In genomic region chr11:101698114-101698513, GRCm38 (mm10) we compare ENCODE assay signal across 22 mouse cellular contexts. TPM values are rescaled to one million over a fixed set of nuclear protein-coding genes. Genes with fewer than 3 reads are reported as not detected.
DNase-seq lines count a peak whose midpoint lies in the region; ATAC-seq and TF ChIP-seq lines count a peak whose summit lies in the region.
"Had no signal": no experiment of that assay in that cellular context is flagged by ENCODE, and none has a peak within 500 bp of the region (broad histone marks: within the 10 kb centered on the region; RNA-seq: fewer than 3 reads in every experiment).

No protein-coding gene starts in this region.

- peaks cover 13% of the 10 kb centered on the region; the same call in 1 of the 2 replicates for H3K4me1 ChIP-seq in kidney, postnatal 0 days (replicated peaks; ENCODE audit: insufficient read depth, low read length)
- peaks cover 33% of the 10 kb centered on the region for H3K4me1 ChIP-seq in kidney, embryonic 15.5 days
- peaks cover 40% of the 10 kb centered on the region for H3K4me1 ChIP-seq in liver, embryonic 15.5 days (replicated peaks)

- no peak overlapping the region for H3K4me3 ChIP-seq in kidney, postnatal 0 days (replicated peaks; ENCODE audit: low read depth, low read length)
- H3K4me3 ChIP-seq in kidney, embryonic 15.5 days (replicated peaks) = no peak overlapping the region
- H3K4me3 ChIP-seq in liver, embryonic 15.5 days (replicated peaks) = no peak overlapping the region
- H3K4me3 ChIP-seq: heart, embryonic 10.5 days; hindbrain, embryonic 12.5 days; limb, embryonic 13.5 days; midbrain, embryonic 10.5 days; stomach, embryonic 15.5 days had no signal

- ATAC-seq in kidney, postnatal 0 days (replicated peaks; ENCODE audit: low FRiP score, low read depth) = no peak
- ATAC-seq in kidney, embryonic 15.5 days (replicated peaks; ENCODE audit: low FRiP score) = no peak
- no peak for ATAC-seq in liver, embryonic 15.5 days (ENCODE audit: insufficient read depth)
- ATAC-seq: activated CD4-positive, CD25-positive, alpha-beta regulatory T cell, adult 4 months had no signal

- H3K27me3 ChIP-seq in kidney, postnatal 0 days (ENCODE audit: insufficient read depth, low read length) = no peaks in the 10 kb centered on the region
- no peaks in the 10 kb centered on the region for H3K27me3 ChIP-seq in kidney, embryonic 15.5 days
- no peaks in the 10 kb centered on the region for H3K27me3 ChIP-seq in liver, embryonic 15.5 days
- H3K27me3 ChIP-seq: hindbrain, embryonic 12.5 days; limb, embryonic 13.5 days; stomach, embryonic 15.5 days had no signal

- no peaks in the 10 kb centered on the region for H3K36me3 ChIP-seq in kidney, postnatal 0 days (ENCODE audit: insufficient read depth, low read length)
- H3K36me3 ChIP-seq in kidney, embryonic 15.5 days = no peaks in the 10 kb centered on the region
- no peaks in the 10 kb centered on the region for H3K36me3 ChIP-seq in liver, embryonic 15.5 days (replicated peaks)
- H3K36me3 ChIP-seq: heart, embryonic 10.5 days; hindbrain, embryonic 12.5 days; limb, embryonic 13.5 days; midbrain, embryonic 10.5 days; stomach, embryonic 15.5 days had no signal

- no peaks in the 10 kb centered on the region for H3K9me3 ChIP-seq in kidney, postnatal 0 days (replicated peaks; ENCODE audit: low read length)
- no peaks in the 10 kb centered on the region for H3K9me3 ChIP-seq in kidney, embryonic 15.5 days (replicated peaks)
- no peaks in the 10 kb centered on the region for H3K9me3 ChIP-seq in liver, embryonic 15.5 days (replicated peaks)
- H3K9me3 ChIP-seq: heart, embryonic 10.5 days; hindbrain, embryonic 12.5 days; limb, embryonic 13.5 days; midbrain, embryonic 10.5 days; stomach, embryonic 15.5 days had no signal

- no peak for DNase-seq in kidney, postnatal 0 days (ENCODE audit: low spot score)
- DNase-seq in ES-CJ7 (ENCODE audit: low read depth, low spot score) = peak; percentile 56
- DNase-seq in ZHBTc4 (ENCODE audit: low read depth, low spot score) = peak; percentile 79
- DNase-seq in left cerebral cortex, adult 11 months (ENCODE audit: low spot score) = no peak
- DNase-seq in cerebellum, adult 11 months = no peak
- DNase-seq: adrenal gland, postnatal 14 days; cerebellum, adult 11-12 months; cerebellum, postnatal 25 days; embryo, embryonic 11 days; heart, postnatal 10 days; kidney, adult 8-10 months; kidney, postnatal 36 days; retina, postnatal 1 day had no signal

- H3K27ac ChIP-seq in kidney, postnatal 0 days = no peak overlapping the region
- no peak overlapping the region for H3K27ac ChIP-seq in kidney, embryonic 15.5 days
- H3K27ac ChIP-seq in liver, embryonic 15.5 days (replicated peaks) = peak overlapping the region; percentile 56; the same call in 1 of the 2 replicates
- H3K27ac ChIP-seq: heart, embryonic 10.5 days; limb, embryonic 13.5 days; macrophage; stomach, embryonic 15.5 days had no signal

- H3K9ac ChIP-seq in kidney, postnatal 0 days (ENCODE audit: low read depth, low read length) = no peak overlapping the region
- H3K9ac ChIP-seq in kidney, embryonic 15.5 days = no peak overlapping the region
- no peak overlapping the region for H3K9ac ChIP-seq in liver, embryonic 15.5 days
- H3K9ac ChIP-seq: hindbrain, embryonic 12.5 days; limb, embryonic 13.5 days; stomach, embryonic 15.5 days had no signal

- TF ChIP-seq CTCF in kidney, postnatal 0 days (IDR thresholded peaks at IDR 0.05; ENCODE audit: low read depth) = peak; percentile 22; the same call in 1 of the 2 replicates

- H3K4me2 ChIP-seq in kidney, postnatal 0 days (ENCODE audit: low read length) = no peak overlapping the region
- no peak overlapping the region for H3K4me2 ChIP-seq in kidney, embryonic 15.5 days
- no peak overlapping the region for H3K4me2 ChIP-seq in liver, embryonic 15.5 days
- H3K4me2 ChIP-seq: hindbrain, embryonic 12.5 days; limb, embryonic 13.5 days; stomach, embryonic 15.5 days had no signal

RNA-seq across cellular contexts. Expression of gene Arl4d, which starts 32.8 kb away (rescaled TPM):
- 7.0 and 7.9 TPM in 2 replicates for polyA plus RNA-seq in kidney, postnatal 0 days (2015; fragmentation: Nextera tagmentation; extraction: Ambion mirVana)
- 3.9 and 4.1 TPM in 2 replicates for polyA plus RNA-seq in kidney, embryonic 15.5 days (2015; fragmentation: Nextera tagmentation; extraction: Ambion mirVana)
- 0.82 and 0.94 TPM in 2 replicates for polyA plus RNA-seq in liver, embryonic 15.5 days (2015; fragmentation: Nextera tagmentation; extraction: Ambion mirVana)

RNA-seq across cellular contexts. Expression of gene Dhx8, which starts 34.6 kb away (rescaled TPM):
- 18.3 and 20.4 TPM in 2 replicates for polyA plus RNA-seq in kidney, postnatal 0 days (2015; fragmentation: Nextera tagmentation; extraction: Ambion mirVana)
- polyA plus RNA-seq in kidney, embryonic 15.5 days (2015; fragmentation: Nextera tagmentation; extraction: Ambion mirVana) = 32.3 and 36.1 TPM in 2 replicates
- 14.1 and 14.8 TPM in 2 replicates for polyA plus RNA-seq in liver, embryonic 15.5 days (2015; fragmentation: Nextera tagmentation; extraction: Ambion mirVana)

Comparison
In these comparisons a context has a peak if more than half of its experiments do, and no peak if none do; other contexts are left out.
1. DNase-seq: peak in ES-CJ7 (single experiment) and ZHBTc4 (single experiment); none in kidney, postnatal 0 days (single experiment), left cerebral cortex, adult 11 months (single experiment) and cerebellum, adult 11 months (single experiment).